Mouse (Mus musculus) olfactory bulb, adult 2 months (tissue): Measurements from ENCODE around the gene 1110017D15Rik.

Experiments used
- CTCF ChIP-seq: fragments of 200-500 bp; IDR thresholded peaks from 2 replicates; pipeline ENCODE4 v1.5.1; 2012; ENCODE audit warnings: low read depth, mild to moderate bottlenecking, low read length, moderate library complexity; ENCODE audit not compliant: insufficient read depth
- POLR2A ChIP-seq: fragments of 200-500 bp; IDR thresholded peaks from 2 replicates; pipeline ENCODE4 v1.6.1; 2012; ENCODE audit warnings: mild to moderate bottlenecking, low read depth, low read length, moderate library complexity; ENCODE audit not compliant: insufficient read depth

DNA sequence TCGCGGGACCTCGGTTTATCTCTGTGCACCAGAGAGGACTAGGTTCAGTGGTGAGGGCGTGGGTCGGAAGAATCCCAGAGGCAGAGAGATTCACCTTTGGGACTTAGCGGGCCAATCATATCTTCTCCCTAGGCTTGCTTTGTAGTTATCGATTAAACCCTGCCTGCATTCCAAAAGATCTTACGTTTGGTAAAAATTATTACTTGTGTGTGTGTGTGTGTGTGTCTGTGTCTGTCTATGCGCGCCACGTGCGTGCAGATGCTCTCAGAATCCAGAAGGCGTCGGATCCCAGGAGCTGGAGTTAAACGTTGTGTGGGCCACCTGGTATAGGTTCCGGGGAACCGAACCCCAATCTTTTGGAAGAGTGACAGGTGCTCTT, 51.9 kb downstream of the 1110017D15Rik start:
- TF ChIP-seq CTCF (no peak), POLR2A (no peak)
